Mouse (Mus musculus) embryonic fibroblast, embryonic 13.5 days (primary cell): ENCODE data around the gene Fam178b.

Experiments used
- CTCF ChIP-seq: IDR thresholded peaks from 2 replicates; pipeline ENCODE4 v1.5.1; 2011; ENCODE audit warnings: mild to moderate bottlenecking, control low read depth, low read length, moderate library complexity, borderline replicate concordance; ENCODE audit not compliant: insufficient read depth
- POLR2A ChIP-seq: IDR thresholded peaks from 2 replicates; pipeline ENCODE4 v1.6.1; 2011; ENCODE audit warnings: low read depth, mild to moderate bottlenecking, control low read depth, low read length, moderate library complexity

- TF ChIP-seq CTCF (no peak), POLR2A (no peak)
Measured at GRCm38 (mm10) chr1:36540132-36540531, 142.9 kb downstream of the Fam178b start.
